Mouse (Mus musculus): ENCODE measurements around the gene Dyrk3. TPM values are rescaled to one million over a fixed set of nuclear protein-coding genes. Genes with fewer than 3 reads are reported as not detected.

Dyrk3 gene
- polyA plus RNA-seq, 1 experiment from 2014 or later: 5.5 TPM

GRCm38 (mm10) chr1:131083609-131084008 is 54.5 kb downstream of the Dyrk3 start:
- H3K36me3 ChIP-seq: no peaks in the 10 kb centered on the region
- peak overlapping the region; percentile 54 for H3K27ac ChIP-seq
- no peak for DNase-seq (ENCODE audit: low spot score)
- 47% methylated on average over 4 of the region's 4 CpGs for WGBS
- H3K4me1 ChIP-seq: peaks cover 65% of the 10 kb centered on the region
- no peaks in the 10 kb centered on the region for H3K27me3 ChIP-seq (ENCODE audit: low read depth, poor library complexity, severe bottlenecking)
- no peaks in the 10 kb centered on the region for H3K9me3 ChIP-seq (replicated peaks)
- no peak overlapping the region for H3K4me3 ChIP-seq

GRCm38 (mm10) chr1:131083122-131083521 is 55.0 kb downstream of the Dyrk3 start:
- 67% methylated on average over 5 of the region's 5 CpGs for WGBS
- Histone ChIP-seq H3K4me1 (peaks cover 60% of the 10 kb centered on the region), H3K27ac (no peak overlapping the region)

GRCm38 (mm10) chr1:131080686-131081085 is 57.5 kb downstream of the Dyrk3 start:
- no peak for DNase-seq (ENCODE audit: low spot score)
- Histone ChIP-seq H3K27ac (no peak overlapping the region), H3K9me3 (replicated peaks) (no peaks in the 10 kb centered on the region), H3K36me3 (peaks cover 4% of the 10 kb centered on the region; the same call in 1 of the 2 replicates), H3K27me3 (ENCODE audit: low read depth, poor library complexity, severe bottlenecking) (no peaks in the 10 kb centered on the region), H3K4me1 (peaks cover 42% of the 10 kb centered on the region), H3K4me3 (no peak overlapping the region)
- 94% methylated on average over 1 of the region's 1 CpGs for WGBS

More at GRCm38 (mm10) chr1:131083122-131083521, 55.0 kb downstream of the Dyrk3 start:
- Histone ChIP-seq H3K4me3 (no peak overlapping the region), H3K36me3 (no peaks in the 10 kb centered on the region), H3K9me3 (replicated peaks) (no peaks in the 10 kb centered on the region), H3K27me3 (ENCODE audit: low read depth, poor library complexity, severe bottlenecking) (no peaks in the 10 kb centered on the region)
- DNase-seq (ENCODE audit: low spot score): no peak

GRCm38 (mm10) chr1:131079762-131080161 is 58.4 kb downstream of the Dyrk3 start:
- H3K4me3 ChIP-seq: no peak overlapping the region
- H3K27ac ChIP-seq: no peak overlapping the region
- 77% methylated on average over 4 of the region's 4 CpGs for WGBS
- H3K36me3 ChIP-seq: peaks cover 4% of the 10 kb centered on the region; the same call in 1 of the 2 replicates
- no peaks in the 10 kb centered on the region for H3K9me3 ChIP-seq (replicated peaks)
- H3K27me3 ChIP-seq (ENCODE audit: low read depth, poor library complexity, severe bottlenecking): no peaks in the 10 kb centered on the region
- H3K4me1 ChIP-seq: peaks cover 40% of the 10 kb centered on the region
- DNase-seq (ENCODE audit: low spot score): no peak

GRCm38 (mm10) chr1:131078761-131079330 is 59.3 kb downstream of the Dyrk3 start:
- H3K27me3 ChIP-seq (ENCODE audit: low read depth, poor library complexity, severe bottlenecking): no peaks in the 10 kb centered on the region
- peaks cover 40% of the 10 kb centered on the region for H3K4me1 ChIP-seq
- H3K9me3 ChIP-seq (replicated peaks): no peaks in the 10 kb centered on the region
- peaks cover 4% of the 10 kb centered on the region; the same call in 1 of the 2 replicates for H3K36me3 ChIP-seq
- H3K27ac ChIP-seq: 0 out of 2 replicates have a peak overlapping the region, but pooled peaks have one; percentile 15
- 73% methylated on average over 3 of the region's 3 CpGs for WGBS
- H3K4me3 ChIP-seq: no peak overlapping the region
- DNase-seq (ENCODE audit: low spot score): no peak

Other genes starting within 250 kb of the Dyrk3 start
- gene Il20, start 226.9 kb downstream of the Dyrk3 start, polyA plus RNA-seq (2016; fragmentation: Nextera tagmentation; extraction: Ambion mirVana): not detected in 2 replicates
- 0.20 TPM in 1 of 2 replicates, not detected in the other for gene Il19, start 198.2 kb downstream of the Dyrk3 start, polyA plus RNA-seq (2016; fragmentation: Nextera tagmentation; extraction: Ambion mirVana)
- gene Il10, start 118.5 kb downstream of the Dyrk3 start, polyA plus RNA-seq (2016; fragmentation: Nextera tagmentation; extraction: Ambion mirVana): not detected in 2 replicates
- 46.8 and 47.9 TPM in 2 replicates for gene Mapkapk2, start 40.5 kb downstream of the Dyrk3 start, polyA plus RNA-seq (2016; fragmentation: Nextera tagmentation; extraction: Ambion mirVana)
- 73.5 and 76.7 TPM in 2 replicates for gene Eif2d, start 14.8 kb upstream of the Dyrk3 start, polyA plus RNA-seq (2016; fragmentation: Nextera tagmentation; extraction: Ambion mirVana)
- 1.2 and 1.3 TPM in 2 replicates for gene Rassf5, start 106.9 kb upstream of the Dyrk3 start, polyA plus RNA-seq (2016; fragmentation: Nextera tagmentation; extraction: Ambion mirVana)
- 1.3 TPM in 2 replicates for gene Ikbke, start 141.3 kb upstream of the Dyrk3 start, polyA plus RNA-seq (2016; fragmentation: Nextera tagmentation; extraction: Ambion mirVana)